Mouse (Mus musculus): ENCODE measurements around the gene Ajuba.
A peak's percentile ranks its signal among the peaks of the same experiment; 100 is the strongest.

The Ajuba gene

DNA sequence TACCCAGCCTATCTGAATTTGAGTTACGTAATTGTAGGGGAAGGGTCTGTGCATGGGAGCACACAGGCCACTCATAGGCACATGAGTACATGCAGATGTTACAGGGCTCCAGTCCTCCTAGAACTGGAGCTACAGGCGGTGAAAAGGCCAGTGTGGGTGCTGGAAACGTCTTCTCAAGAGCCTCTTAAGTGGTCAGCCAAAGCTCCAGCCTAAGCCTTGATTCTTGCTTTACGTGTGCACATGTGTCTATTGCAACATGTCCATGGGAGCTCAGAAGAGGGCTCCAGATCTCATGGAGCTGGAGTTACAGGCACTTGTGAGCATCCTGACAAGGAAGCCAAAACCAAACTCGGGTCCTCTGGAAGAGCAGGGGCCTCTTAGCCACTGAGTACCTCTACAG, 32.7 kb downstream of the Ajuba start:
- no peak for DNase-seq (ENCODE audit: low spot score)

DNA sequence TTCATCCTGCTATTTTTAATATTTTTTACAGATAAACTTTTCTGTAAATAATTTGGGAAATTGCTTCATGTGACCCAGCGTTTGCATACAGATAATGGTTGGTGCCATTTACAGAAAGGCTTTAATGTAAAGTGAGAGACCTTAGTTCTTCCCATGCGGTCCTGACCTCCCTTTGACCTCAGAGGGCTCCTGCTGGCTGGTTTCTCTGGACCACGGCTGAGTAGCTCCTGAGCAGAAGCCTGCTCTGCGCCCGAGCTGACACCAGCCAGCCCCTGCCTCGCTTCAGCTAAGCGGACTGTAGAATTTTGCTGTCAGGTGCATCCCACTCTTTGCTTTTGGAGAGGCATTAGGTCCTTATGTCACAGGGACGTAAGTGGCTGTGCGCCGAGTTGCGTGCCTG, 36.6 kb downstream of the Ajuba start:
- no peak for DNase-seq (ENCODE audit: low spot score)

DNA sequence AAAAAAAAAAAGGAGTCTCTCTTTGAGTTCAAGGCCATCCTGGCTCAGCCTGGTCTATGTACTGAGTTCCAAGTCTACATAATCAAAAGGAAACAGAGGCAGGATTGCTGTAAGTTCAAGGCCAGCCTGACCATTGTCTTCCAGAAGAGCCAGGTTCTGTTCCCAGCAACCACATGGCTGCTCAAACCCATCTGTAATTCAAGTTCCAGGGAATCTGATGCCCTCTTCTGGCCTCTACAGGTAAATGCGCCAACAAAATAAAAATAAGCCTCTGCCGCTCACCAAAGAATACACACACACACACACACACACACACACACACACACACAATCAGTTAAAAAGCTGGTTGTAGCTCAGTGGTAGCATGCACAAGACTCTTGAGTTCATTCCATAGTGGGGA, 38.8 kb downstream of the Ajuba start:
- DNase-seq (ENCODE audit: low spot score) = no peak

DNA sequence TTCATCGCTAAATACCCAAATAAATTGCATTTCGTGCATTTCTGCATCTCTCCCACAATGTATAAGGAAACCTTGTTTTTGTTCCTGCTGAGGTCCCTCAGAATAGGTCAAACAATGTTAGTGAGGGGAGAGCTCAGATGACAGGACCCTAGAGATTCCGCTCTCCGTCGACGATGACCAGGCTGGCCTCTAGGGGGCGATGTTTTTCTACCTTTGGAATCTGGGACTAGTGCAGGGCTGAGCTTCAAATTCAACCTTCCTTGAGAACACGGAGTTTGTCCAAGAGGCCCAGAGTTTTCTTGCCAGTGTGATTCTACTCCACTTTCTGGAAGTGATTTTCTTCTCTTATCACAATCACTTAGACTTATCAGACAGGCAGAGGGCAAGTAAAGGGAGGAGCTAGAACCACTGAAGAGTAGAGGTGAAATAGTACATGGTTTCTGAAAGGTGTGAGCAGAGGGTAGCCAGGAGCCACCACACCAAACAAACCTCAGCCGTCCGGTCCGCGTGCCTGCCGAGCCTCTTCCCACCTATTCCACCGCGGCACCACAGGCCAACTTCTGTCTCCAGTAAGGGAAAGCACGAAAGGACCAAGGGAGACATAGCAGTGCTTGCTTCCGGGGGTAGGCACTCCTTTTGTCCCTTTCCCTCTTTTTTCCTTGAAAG, 48.8 kb downstream of the Ajuba start:
- peak; percentile 87 for DNase-seq (ENCODE audit: low spot score)

DNA sequence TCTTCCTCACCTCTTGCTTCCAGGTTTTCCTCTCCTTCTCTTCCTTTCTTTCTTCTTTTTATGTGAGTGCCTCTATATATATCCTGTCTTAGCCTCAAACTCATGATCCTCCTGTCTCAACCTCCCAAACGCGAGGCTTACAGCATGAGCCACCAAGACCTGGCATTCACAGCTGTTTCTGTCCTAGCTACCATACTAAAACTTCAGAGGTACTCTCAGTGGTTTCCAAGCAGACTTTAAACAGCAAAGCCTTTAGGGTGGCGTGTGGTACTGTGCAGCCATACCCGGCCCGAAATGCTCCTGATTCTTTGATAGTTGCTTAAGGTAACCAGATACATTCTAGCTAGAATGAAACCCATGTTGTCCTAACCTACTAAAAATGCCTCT, 49.4 kb downstream of the Ajuba start:
- no peak for DNase-seq (ENCODE audit: low spot score)

DNA sequence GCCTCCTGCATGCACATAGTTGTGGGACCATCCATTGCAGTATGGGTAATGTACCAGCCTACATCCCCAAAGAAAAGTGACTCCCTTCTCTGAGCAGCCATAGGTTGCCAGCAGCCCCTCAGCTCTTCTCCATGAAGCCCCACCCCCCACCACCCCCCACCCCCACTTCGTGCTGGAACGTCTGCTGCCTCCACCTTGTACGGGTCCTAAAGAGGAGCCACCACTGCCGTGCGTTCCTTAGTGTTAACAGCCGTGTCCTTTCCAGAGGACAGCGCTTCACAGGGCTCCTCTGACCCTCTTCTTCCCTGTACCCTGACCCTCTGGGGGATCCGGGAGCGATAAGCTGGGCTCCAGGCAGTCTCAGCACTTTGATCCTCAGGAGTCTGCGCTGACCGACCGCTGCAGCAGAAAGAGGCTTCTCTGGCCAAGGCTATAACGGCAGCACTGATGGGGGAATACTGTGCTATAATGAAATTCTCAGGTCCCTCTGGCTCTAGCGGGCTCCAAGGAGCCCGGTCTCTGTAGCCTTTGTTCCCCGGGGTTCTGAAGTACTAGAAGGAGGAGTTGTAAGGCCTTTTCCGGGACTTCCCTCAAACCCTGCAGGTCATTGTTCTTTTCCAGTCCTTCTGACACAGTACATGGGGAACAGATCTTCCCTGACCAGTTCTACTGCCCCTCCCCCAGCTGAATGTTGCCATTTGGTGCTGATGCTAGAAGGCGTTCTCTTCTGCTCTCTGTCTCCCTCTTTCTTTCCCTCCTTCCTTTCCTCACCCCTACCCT, 49.9 kb downstream of the Ajuba start:
- DNase-seq (ENCODE audit: low spot score) = no peak

DNA sequence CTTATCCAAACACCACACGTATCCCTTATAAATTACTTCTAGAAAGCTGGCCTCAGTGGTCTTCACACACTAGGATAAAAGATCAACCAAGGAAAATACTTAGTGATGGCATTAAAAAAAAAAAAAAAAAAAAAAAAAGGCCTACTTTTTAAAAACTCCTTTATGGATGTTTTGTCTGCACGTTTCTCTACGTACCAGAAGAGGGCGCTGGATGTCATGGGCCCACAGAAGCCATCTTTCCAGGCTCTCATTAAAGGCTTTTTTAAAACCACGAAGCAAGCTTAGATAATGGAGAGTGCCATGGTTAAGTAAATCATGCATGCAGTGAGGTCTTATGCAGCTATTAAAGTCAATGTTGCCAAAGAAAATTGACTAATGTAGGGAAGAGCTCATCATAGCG, 53.8 kb downstream of the Ajuba start:
- DNase-seq (ENCODE audit: low spot score) = no peak
